Mouse (Mus musculus): Measurements from ENCODE around the gene Eras.

DNA sequence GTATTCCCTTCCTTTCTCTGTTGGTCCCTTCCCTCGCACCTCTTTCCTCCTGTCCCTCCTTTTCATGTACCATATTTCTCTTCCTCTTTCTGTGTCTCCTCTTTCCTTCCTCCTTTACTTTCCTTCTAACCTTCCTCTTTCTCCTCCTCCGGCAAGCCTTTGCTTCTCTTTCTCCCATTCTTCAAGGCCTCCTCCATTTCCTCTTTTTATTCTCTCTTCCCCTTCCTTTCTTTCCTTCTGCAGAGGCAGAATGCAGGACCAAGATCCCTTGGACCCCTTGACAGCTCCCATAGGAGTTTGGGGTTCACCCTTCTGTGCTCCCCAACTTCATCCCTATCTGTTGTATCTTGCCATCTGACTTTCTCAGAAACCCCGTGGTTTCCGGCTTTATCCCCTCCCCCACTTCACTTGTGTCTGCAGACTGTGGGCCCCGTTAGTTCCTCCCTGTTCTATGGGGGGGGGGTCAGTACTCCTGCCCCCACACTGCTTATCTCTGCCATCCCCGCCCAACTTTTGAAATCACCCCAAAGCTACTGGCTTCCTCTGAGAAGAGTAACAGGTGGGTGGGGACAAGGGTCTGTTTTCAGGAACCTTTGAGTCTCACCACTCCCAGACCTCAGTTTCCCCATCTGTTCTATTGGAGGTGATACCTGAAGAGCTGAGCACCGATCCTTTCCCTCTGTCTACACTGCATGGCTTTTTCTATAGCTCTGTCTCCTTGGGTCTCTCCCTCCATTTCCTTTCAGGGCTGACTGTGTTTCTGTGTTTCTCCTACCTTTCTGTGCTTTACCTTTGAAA, 35.6 kb upstream of the Eras start:
- TF ChIP-seq MAFK (IDR thresholded peaks at IDR 0.05; ENCODE audit: insufficient read depth, low read depth, low read length) (no peak), CHD2 (IDR thresholded peaks at IDR 0.05; ENCODE audit: low read depth, low read length) (no peak)
